Mouse (Mus musculus) bone marrow macrophage, adult 2 months (primary cell): ENCODE results near the gene Dido1.

Experiments used
- CTCF ChIP-seq: IDR thresholded peaks from 2 replicates; pipeline ENCODE4 v1.5.1; 2012; ENCODE audit warnings: low read depth, mild to moderate bottlenecking, low read length, moderate library complexity
- POLR2A ChIP-seq: IDR thresholded peaks from 2 replicates; pipeline ENCODE4 v1.6.1; 2012; ENCODE audit warnings: mild to moderate bottlenecking, low read depth, low read length, borderline replicate concordance

- TF ChIP-seq CTCF, result no peak
- TF ChIP-seq POLR2A, result no peak
These were observed 4.7 kb downstream of the Dido1 start for GRCm38 (mm10) chr2:180705066-180705465.
